Mouse (Mus musculus) kidney, postnatal 0 days (tissue): Measurements from ENCODE around the gene Stim1. TPM values are rescaled to one million over a fixed set of nuclear protein-coding genes. Genes with fewer than 3 reads are reported as not detected.
A peak's percentile ranks its signal among the peaks of the same experiment; 100 is the strongest.

Experiments
- ATAC-seq: fragments of 200-750 bp; cut with Nextera tagmentation; replicated peaks from 2 replicates; pipeline ENCODE4 v1.8.0; 2017; ENCODE audit warnings: low read depth, moderate number of reproducible peaks, moderate TSS enrichment, moderate library complexity; ENCODE audit not compliant: low FRiP score
- DNase-seq: peaks from one replicate; pipeline ENCODE4 v3.0.0-alpha.2; 2016; ENCODE audit warnings: low spot score
- H3K27ac ChIP-seq: fragments of 300-500 bp; sonication (generic); 2 replicates; pipeline ENCODE4 v1.5.1; 2014; ENCODE audit warnings: mild to moderate bottlenecking
- H3K27me3 ChIP-seq: fragments of 300-500 bp; sonication (generic); 2 replicates; pipeline ENCODE4 v1.6.1; 2014; ENCODE audit warnings: low read length, mixed read lengths; ENCODE audit not compliant: insufficient read depth
- H3K36me3 ChIP-seq: fragments of 300-500 bp; sonication (generic); 2 replicates; pipeline ENCODE4 v1.6.1; 2014; ENCODE audit warnings: low read length, mixed read lengths; ENCODE audit not compliant: insufficient read depth
- H3K4me1 ChIP-seq: fragments of 300-500 bp; sonication (generic); replicated peaks from 2 replicates; pipeline ENCODE4 v1.6.1; 2014; ENCODE audit warnings: antibody characterized with exemption, low read length, mixed read lengths; ENCODE audit not compliant: insufficient read depth
- H3K4me2 ChIP-seq: fragments of 300-500 bp; sonication (generic); 2 replicates; pipeline ENCODE4 v1.6.1; 2014; ENCODE audit warnings: mild to moderate bottlenecking, low read length, moderate library complexity, mixed read lengths
- H3K4me3 ChIP-seq: fragments of 300-500 bp; sonication (generic); replicated peaks from 2 replicates; pipeline ENCODE4 v1.5.1; 2014; ENCODE audit warnings: low read depth, low read length
- H3K9ac ChIP-seq: fragments of 300-500 bp; sonication (generic); 2 replicates; pipeline ENCODE4 v1.6.1; 2014; ENCODE audit warnings: low read depth, low read length
- H3K9me3 ChIP-seq: fragments of 300-500 bp; sonication (generic); replicated peaks from 2 replicates; pipeline ENCODE4 v1.6.1; 2016; ENCODE audit warnings: low read length, inconsistent platforms, mixed read lengths
- CTCF ChIP-seq: IDR thresholded peaks from 2 replicates; pipeline ENCODE4 v1.5.1; 2016; ENCODE audit warnings: antibody characterized with exemption, low read depth, mild to moderate bottlenecking, moderate library complexity
- WGBS: fragments of 180-500 bp; shearing (Covaris S2); extraction: QIAGEN DNeasy Blood & Tissue Kit; methylation state at CpG from one replicate; pipeline ENCODE4 v1.1.7; 2014; 5-methylcytosine and 5-hydroxymethylcytosine counted together
- polyA plus RNA-seq: library from polyadenylated mRNA; unstranded; fragments of >200 nt; fragmentation: Nextera tagmentation; extraction: Ambion mirVana; gene quantifications from 2 replicates; pipeline ENCODE4 v1.2.1, GENCODE M21; 2015

Stim1 gene
- polyA plus RNA-seq, 1 experiment from 2014 or later, result 9.7 TPM

DNA sequence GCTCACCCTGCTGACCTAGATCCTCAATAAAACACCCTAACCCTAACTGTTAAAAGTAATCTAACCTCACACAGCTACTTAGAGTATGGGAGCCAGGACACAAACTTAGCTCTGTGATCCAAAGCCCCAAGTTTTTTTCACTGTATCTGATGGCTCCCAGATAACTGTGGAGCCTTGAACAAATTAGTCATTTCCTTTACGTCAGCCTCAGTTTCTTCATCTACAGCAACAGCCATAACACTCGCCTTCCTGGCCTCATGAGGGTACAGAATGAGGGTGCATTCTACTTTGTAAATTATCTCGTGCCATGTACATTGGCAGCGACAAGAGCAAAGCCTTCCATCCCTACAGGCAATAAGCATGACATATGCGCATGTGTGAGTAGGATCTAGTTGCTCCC lies 25.2 kb upstream of the Stim1 start:
- Histone ChIP-seq H3K4me1 (peaks cover 19% of the 10 kb centered on the region), H3K27me3 (no peaks in the 10 kb centered on the region), H3K27ac (no peak overlapping the region), H3K36me3 (peaks cover 26% of the 10 kb centered on the region; the same call in 1 of the 2 replicates), H3K4me3 (no peak overlapping the region), H3K9me3 (no peaks in the 10 kb centered on the region), H3K4me2 (no peak overlapping the region), H3K9ac (no peak overlapping the region)
- TF ChIP-seq CTCF, result no peak
- ATAC-seq, result no peak
- DNase-seq, result no peak
- WGBS, result 83% methylated on average over 5 of the region's 5 CpGs

DNA sequence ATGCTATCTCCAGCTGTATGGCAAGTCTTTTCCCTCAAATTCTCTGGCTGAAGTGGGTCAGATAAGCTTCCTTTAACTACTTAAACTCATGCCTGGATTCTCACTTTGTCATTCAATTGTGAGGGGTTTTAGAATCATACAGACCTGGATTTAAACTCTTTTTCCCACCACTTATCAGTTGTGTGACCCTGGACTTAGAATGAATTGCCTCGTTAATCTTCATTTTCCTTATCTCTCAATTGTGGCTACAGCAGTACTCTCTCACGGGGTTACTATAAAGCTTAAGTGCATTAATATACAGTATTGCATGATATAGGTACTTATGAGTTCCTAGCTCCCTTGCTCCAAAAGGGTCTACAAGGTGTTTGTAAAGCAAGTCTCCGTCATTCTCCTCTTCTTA lies 24.7 kb upstream of the Stim1 start:
- H3K4me1 ChIP-seq, result peaks cover 24% of the 10 kb centered on the region
- H3K36me3 ChIP-seq, result peaks cover 24% of the 10 kb centered on the region; the same call in 1 of the 2 replicates
- no peak overlapping the region for H3K4me3 ChIP-seq
- no peak overlapping the region for H3K9ac ChIP-seq
- no peaks in the 10 kb centered on the region for H3K27me3 ChIP-seq
- no peak overlapping the region for H3K27ac ChIP-seq
- H3K9me3 ChIP-seq, result no peaks in the 10 kb centered on the region
- no peak for DNase-seq
- TF ChIP-seq CTCF, result no peak
- ATAC-seq, result no peak
- WGBS, result 82% methylated on average over 3 of the region's 3 CpGs
- H3K4me2 ChIP-seq, result no peak overlapping the region

- peaks cover 15% of the 10 kb centered on the region; the same call in 1 of the 2 replicates for H3K36me3 ChIP-seq
- H3K4me2 ChIP-seq, result no peak overlapping the region
- no peaks in the 10 kb centered on the region for H3K9me3 ChIP-seq
- 59% methylated on average over 2 of the region's 2 CpGs for WGBS
- no peaks in the 10 kb centered on the region for H3K27me3 ChIP-seq
- DNase-seq (peak; percentile 16), ATAC-seq (no peak)
- H3K4me3 ChIP-seq, result no peak overlapping the region
- no peak for TF ChIP-seq CTCF
- no peak overlapping the region for H3K9ac ChIP-seq
- H3K27ac ChIP-seq, result no peak overlapping the region
- peaks cover 34% of the 10 kb centered on the region for H3K4me1 ChIP-seq
Measured at GRCm38 (mm10) chr7:102243870-102244269, 23.7 kb upstream of the Stim1 start.

DNA sequence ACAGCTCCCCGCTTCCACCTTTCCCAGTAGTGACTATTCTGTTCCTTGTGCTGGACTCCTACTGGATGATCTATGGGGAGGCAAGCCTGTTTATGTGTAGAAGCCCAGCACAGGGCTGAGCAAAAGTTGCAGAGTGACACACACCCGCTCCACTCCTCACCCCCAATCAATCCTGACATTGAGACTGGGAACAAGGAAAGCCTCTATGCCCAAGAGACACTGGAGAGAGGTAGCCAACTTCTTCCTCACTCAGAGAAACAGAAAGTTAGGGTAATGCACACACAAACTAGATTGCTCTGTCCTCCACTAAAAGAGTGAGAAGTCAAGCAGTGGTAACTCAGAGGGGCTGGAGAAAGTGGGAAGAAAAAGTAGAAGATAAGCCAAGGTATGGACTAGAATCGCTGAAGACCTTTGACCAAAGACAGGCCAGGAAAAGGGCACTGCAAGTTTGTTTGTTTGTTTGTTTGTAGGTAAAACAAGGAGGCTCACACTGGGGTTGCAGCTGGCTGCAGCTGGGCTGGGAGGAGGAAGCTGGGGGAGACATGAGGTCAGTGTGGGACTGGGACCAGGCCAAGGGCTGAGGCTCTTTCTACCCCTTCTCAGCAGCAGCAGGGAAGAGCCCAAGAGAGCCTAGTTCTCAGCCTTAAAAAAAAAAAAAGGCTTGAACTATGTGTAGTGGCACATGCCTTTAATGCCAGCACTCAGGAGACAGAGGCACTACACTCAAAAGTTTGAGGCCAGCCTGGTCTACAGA lies 22.6 kb upstream of the Stim1 start:
- H3K9ac ChIP-seq, result no peak overlapping the region
- no peaks in the 10 kb centered on the region for H3K9me3 ChIP-seq
- 87% methylated on average over 3 of the region's 3 CpGs for WGBS
- no peak overlapping the region for H3K4me3 ChIP-seq
- peak overlapping the region; percentile 42 for H3K27ac ChIP-seq
- H3K36me3 ChIP-seq, result 0 out of 2 replicates have a peak, but pooled peaks cover 9% of the 10 kb centered on the region
- no peak overlapping the region for H3K4me2 ChIP-seq
- no peak for TF ChIP-seq CTCF
- H3K4me1 ChIP-seq, result peaks cover 38% of the 10 kb centered on the region
- DNase-seq (peak; percentile 30), ATAC-seq (no peak)
- H3K27me3 ChIP-seq, result no peaks in the 10 kb centered on the region

GRCm38 (mm10) chr7:102245775-102246174 lies 21.8 kb upstream of the Stim1 start:
- H3K9me3 ChIP-seq, result no peaks in the 10 kb centered on the region
- 0 out of 2 replicates have a peak, but pooled peaks cover 5% of the 10 kb centered on the region for H3K36me3 ChIP-seq
- no peaks in the 10 kb centered on the region for H3K27me3 ChIP-seq
- H3K9ac ChIP-seq, result 0 out of 2 replicates have a peak overlapping the region, but pooled peaks have one; percentile 2
- WGBS, result 14% methylated on average over 1 of the region's 1 CpGs
- ATAC-seq (no peak), DNase-seq (peak; percentile 10)
- H3K4me1 ChIP-seq, result peaks cover 38% of the 10 kb centered on the region
- H3K4me2 ChIP-seq, result peak overlapping the region; percentile 15; the same call in 1 of the 2 replicates
- TF ChIP-seq CTCF, result no peak
- peak overlapping the region; percentile 42 for H3K27ac ChIP-seq
- H3K4me3 ChIP-seq, result no peak overlapping the region

DNA sequence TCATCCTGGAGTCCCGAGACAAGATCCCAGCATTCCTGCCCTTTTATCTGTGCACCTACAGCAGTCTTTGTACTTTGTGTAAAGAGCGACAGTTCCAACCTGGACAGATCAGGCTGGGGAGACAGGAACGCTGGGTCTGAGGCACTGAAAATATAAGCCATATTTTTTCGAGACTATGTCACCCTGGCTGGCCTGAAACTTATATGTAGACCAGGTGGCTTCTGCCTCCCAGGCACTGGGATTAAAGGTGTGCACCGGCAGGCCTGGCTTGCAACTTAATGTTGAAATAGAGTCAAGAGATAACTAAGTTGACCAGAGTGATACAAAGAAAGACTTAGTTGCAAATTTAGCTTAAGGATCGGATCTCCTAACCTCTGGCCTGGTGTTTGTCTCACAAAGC lies 21.3 kb upstream of the Stim1 start:
- DNase-seq (no peak), ATAC-seq (no peak)
- no peak for TF ChIP-seq CTCF
- Histone ChIP-seq H3K27me3 (no peaks in the 10 kb centered on the region), H3K27ac (peak overlapping the region; percentile 42; the same call in 1 of the 2 replicates), H3K4me3 (no peak overlapping the region), H3K36me3 (0 out of 2 replicates have a peak, but pooled peaks cover under 1% of the 10 kb centered on the region), H3K9ac (0 out of 2 replicates have a peak overlapping the region, but pooled peaks have one; percentile 2), H3K4me2 (peak overlapping the region; percentile 11; the same call in 1 of the 2 replicates), H3K4me1 (peaks cover 42% of the 10 kb centered on the region), H3K9me3 (no peaks in the 10 kb centered on the region)
- 62% methylated on average over 6 of the region's 6 CpGs for WGBS
